Mouse (Mus musculus) kidney, adult 8-10 months (tissue): ENCODE measurements around the gene Snx4.
A peak's percentile ranks its signal among the peaks of the same experiment; 100 is the strongest.
"Not testable (repeated sequence)": the region's sequence is repeated elsewhere in the genome, so short reads cannot be mapped to it uniquely, and the experiment has no call there.

Source experiments
- DNase-seq, 2 experiments: peaks; one replicate each; pipeline ENCODE4 v3.0.0; 2022

Gene Snx4

GRCm38 (mm10) chr16:33251194-33252051, at the start of gene Snx4:
Snx4 (plus strand) TSS chr16:33251442.
- DNase-seq: peak; percentile 89 to 94

- no peak for DNase-seq
These were observed 40.4 kb upstream of the Snx4 start for GRCm38 (mm10) chr16:33210812-33211211.

- no peak for DNase-seq
These were observed 34.8 kb upstream of the Snx4 start for GRCm38 (mm10) chr16:33216313-33217003.

- DNase-seq: not testable (repeated sequence)
These were observed 33.6 kb upstream of the Snx4 start for GRCm38 (mm10) chr16:33217553-33218085.

- DNase-seq: peak in 1 of 2 experiments; percentile 20
These were observed 28.8 kb upstream of the Snx4 start for GRCm38 (mm10) chr16:33222482-33222881.

GRCm38 (mm10) chr16:33224381-33224780, 26.9 kb upstream of the Snx4 start:
- peak in 1 of 2 experiments; percentile 36 for DNase-seq

GRCm38 (mm10) chr16:33234128-33234527, 17.1 kb upstream of the Snx4 start:
- DNase-seq: peak in 1 of 2 experiments; percentile 23

GRCm38 (mm10) chr16:33236151-33236550, 15.1 kb upstream of the Snx4 start:
- DNase-seq: no peak

GRCm38 (mm10) chr16:33239305-33239704, 11.9 kb upstream of the Snx4 start:
- DNase-seq: no peak

- peak; percentile 41 to 42 for DNase-seq
These were observed 9.2 kb upstream of the Snx4 start for GRCm38 (mm10) chr16:33242046-33242445.

GRCm38 (mm10) chr16:33244136-33244691, 7.0 kb upstream of the Snx4 start:
- DNase-seq: peak in 1 of 2 experiments; percentile 16

GRCm38 (mm10) chr16:33244933-33245470, 6.2 kb upstream of the Snx4 start:
- DNase-seq: no peak

GRCm38 (mm10) chr16:33246526-33246925, 4.7 kb upstream of the Snx4 start:
- no peak for DNase-seq

- no peak for DNase-seq
These were observed 4.2 kb upstream of the Snx4 start for GRCm38 (mm10) chr16:33247006-33247405.

GRCm38 (mm10) chr16:33250651-33251120, 556 bp upstream of the Snx4 start:
- DNase-seq: peak in 1 of 2 experiments; percentile 30

GRCm38 (mm10) chr16:33255601-33256000, 4.4 kb downstream of the Snx4 start:
- no peak for DNase-seq

GRCm38 (mm10) chr16:33258530-33258929, 7.3 kb downstream of the Snx4 start:
- no peak for DNase-seq

- no peak for DNase-seq
These were observed 8.6 kb downstream of the Snx4 start for GRCm38 (mm10) chr16:33259824-33260223.

- no peak for DNase-seq
These were observed 9.6 kb downstream of the Snx4 start for GRCm38 (mm10) chr16:33260825-33261224.

- DNase-seq: no peak
These were observed 10.4 kb downstream of the Snx4 start for GRCm38 (mm10) chr16:33261584-33262061.

GRCm38 (mm10) chr16:33262096-33262495, 10.9 kb downstream of the Snx4 start:
- DNase-seq: no peak

GRCm38 (mm10) chr16:33267616-33268253, 16.5 kb downstream of the Snx4 start:
- DNase-seq: no peak
